Mouse (Mus musculus): ENCODE data around the gene Il5ra.

The Il5ra gene

GRCm38 (mm10) chr6:106748887-106749388 lies at the start of gene Il5ra:
TSS of gene Il5ra (minus strand) at chr6:106749037.
- in situ Hi-C loops (cut with MboI, MseI), result no loop called here

DNA sequence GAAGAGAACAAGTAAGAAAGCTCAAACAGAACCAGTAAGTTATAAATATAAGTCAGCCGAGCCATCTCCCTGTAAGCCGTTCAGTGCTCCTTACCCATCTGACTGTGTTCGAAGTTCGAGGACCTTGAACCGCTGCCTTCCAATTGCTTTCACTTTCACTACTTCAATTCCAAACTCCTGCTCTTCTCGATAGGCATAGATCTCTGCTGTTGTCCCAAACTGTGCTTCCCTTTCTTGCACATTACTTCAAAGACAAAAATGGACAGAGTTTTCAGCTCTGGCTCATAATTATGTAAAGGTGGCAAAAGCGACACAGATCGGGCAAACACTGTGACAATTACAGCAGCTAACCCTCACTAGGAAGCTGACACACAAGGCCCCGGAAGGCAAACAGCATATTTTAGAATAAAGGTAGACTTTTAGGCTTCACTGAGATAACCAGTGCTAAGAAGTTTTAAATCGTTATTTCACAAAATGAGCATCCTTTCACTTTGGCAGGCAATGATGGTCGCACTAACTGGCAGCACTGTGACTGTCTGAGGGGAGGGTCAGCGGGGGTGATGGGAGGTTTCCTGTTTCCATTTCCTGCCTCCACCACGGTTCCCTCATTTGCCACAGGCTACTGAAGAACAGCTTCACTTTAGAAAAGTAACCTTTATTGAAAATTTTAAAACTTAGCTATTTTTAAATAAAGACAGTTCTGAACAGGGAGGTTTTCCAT lies 45.4 kb upstream of the Il5ra start:
- in situ Hi-C loops (cut with MboI, MseI), result loop anchor here (5.0 to 25.0 kb wide), 4 partner anchors 1268 to 1993 kb away; partner anchors contain the start of gene Arl8b

DNA sequence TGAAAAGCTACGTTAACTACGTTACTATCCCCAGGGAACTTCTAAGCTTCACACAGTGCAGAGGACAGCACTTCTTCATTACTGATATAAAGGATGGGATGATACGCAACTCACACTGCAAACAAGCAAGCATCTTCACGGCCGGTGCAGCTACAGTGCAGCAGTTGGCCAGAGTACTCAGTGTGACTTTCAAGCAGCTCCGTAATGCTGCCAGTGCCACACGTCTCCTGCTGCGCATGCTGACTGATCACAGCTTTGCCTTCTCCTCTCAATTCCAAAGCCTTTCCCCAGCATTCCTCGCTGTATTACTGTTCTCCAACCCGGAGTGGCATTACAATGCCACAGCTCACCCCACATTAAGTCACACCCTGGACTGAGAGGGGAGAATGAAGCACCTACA lies 44.8 kb upstream of the Il5ra start:
- in situ Hi-C loops (cut with MboI, MseI), result loop anchor here (5.0 to 25.0 kb wide), 4 partner anchors 1269 to 1994 kb away; partner anchors contain the start of gene Arl8b

DNA sequence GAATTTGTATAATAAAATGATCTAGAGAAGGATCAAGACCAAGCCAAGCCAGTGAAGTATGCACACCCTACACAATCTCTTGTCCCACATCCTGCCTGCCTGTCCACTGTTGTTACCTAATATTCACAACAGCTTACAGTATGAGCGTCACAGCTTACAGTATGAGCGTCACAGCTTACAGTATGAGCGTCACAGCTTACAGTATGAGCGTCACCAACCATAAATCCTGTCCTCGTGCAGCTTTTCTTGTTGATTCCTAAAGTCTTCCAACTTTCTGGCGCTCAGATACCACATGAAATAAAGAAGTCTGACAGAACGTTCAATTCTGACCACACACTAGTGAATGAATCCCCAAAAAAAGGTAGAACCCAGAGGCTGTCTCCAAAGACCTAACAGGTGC lies 44.3 kb upstream of the Il5ra start:
- in situ Hi-C loops (cut with MboI, MseI), result loop anchor here (5.0 to 25.0 kb wide), 4 partner anchors 1269 to 1994 kb away; partner anchors contain the start of gene Arl8b

- in situ Hi-C loops (cut with MboI, MseI), result loop anchor here (5.0 to 25.0 kb wide), 4 partner anchors 1270 to 1995 kb away; partner anchors contain the start of gene Arl8b
These were observed 43.6 kb upstream of the Il5ra start for GRCm38 (mm10) chr6:106792486-106792885.

GRCm38 (mm10) chr6:106791429-106791828 lies 42.6 kb upstream of the Il5ra start:
- in situ Hi-C loops (cut with MboI, MseI), result loop anchor here (5.0 to 25.0 kb wide), 4 partner anchors 1271 to 1996 kb away; partner anchors contain the start of gene Arl8b

GRCm38 (mm10) chr6:106787138-106787537 lies 38.3 kb upstream of the Il5ra start:
- in situ Hi-C loops (cut with MboI, MseI), result loop anchor here (25.0 kb wide), 2 partner anchors 1600 to 2000 kb away; partner anchors contain the start of gene Arl8b

DNA sequence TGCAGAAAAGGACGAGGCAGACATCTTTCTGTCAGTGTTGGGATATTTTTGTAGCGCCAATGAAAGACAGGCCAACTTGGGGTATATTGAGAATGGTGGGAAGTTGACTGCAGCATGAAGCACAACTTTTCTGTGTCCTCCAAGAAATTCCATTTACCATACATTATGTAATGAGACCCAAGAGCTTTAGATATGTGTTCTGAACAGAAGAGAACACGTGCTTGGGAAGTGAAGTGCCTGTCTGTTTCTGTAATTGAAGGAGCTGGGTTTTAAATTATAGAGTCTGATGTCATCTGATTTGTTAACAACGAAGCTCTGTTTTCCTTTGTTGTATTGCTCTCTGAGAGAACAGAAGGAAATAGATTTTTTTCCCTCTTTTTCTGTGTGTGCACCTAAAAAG lies 21.2 kb upstream of the Il5ra start:
- in situ Hi-C loops (cut with MboI, MseI), result no loop called here

DNA sequence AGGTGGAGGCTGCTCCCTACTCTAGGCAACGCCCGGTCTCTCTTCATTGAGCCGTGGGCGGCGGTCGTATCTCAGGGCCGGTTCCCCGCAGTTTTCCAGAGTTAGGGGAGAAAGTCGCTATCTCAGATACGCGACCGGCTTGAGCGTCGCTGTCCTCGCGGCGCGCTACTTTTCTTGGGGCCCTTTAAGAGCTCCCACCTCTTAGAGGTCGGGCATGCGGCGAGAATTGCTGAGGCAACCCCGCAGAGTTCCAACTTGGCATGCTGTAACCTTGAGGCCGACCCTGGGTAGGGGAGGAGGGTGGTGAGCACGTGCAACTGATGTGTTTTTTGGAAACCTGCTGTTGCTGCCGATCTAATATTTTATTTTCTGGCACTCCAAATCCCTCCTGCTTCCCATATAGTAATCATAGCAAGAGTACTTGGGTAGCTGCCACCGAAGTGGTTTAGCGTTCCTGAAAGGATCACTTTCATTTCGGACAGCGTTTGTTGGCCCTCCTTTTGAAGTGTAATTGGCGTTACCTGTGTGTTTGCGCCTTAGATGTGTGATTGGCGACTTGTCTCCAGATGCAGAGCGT lies 20.5 kb upstream of the Il5ra start:
- in situ Hi-C loops (cut with MboI, MseI), result no loop called here

DNA sequence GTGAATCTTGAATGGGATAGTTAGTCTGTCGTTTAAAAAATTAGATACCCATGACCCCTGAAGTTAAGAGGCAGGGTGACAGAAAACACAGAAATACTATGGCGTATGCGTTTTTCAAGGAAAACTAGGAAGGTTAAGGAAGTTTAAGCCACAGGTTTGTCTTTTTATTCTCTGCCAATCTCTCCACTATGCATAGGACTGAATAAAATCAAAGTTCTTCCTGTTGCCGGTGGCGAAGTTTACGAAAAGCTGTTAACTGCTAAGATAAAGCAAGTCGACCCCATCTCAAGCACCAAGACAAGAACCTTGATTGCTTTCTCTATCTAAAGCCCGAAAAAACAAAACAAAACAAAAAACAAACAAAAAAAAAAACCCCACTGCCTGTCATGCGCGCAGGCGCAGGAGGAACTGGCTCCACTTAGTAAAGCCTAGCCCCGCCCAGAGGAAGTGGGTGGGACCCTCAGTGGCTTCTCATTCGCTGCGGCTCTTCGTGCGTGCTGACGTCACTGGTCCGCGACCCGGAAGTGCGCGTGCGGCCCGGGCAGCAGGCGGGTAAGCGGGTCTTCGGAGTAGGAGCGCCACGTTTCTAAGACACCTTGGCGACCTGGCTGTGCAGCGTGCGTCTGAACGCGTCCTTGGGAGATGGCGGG lies 19.9 kb upstream of the Il5ra start, which contains the start of gene Trnt1:
Gene Trnt1, plus strand, starts transcription at position 481 of the 650 bp plus-strand sequence.
- in situ Hi-C loops (cut with MboI, MseI), result no loop called here

DNA sequence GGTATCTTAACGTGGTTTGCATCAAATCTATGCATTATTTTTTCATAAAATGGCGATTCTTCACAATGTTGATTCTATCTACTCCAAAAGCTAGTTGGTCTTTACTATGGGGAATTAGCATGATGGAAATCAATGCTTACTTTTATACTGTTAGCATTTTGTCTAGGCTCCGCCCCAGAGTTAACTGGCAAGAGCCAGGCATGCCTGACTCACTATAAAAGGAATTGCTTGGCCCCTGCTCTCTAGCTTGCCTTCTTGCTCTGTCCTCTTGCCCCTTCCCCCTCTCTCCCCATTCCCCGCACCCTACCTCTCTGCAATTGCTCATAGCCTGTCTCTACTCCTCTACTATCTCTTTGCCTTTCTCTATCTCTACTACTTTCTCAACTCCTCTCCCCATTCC lies 17.9 kb upstream of the Il5ra start:
- in situ Hi-C loops (cut with MboI, MseI), result no loop called here

DNA sequence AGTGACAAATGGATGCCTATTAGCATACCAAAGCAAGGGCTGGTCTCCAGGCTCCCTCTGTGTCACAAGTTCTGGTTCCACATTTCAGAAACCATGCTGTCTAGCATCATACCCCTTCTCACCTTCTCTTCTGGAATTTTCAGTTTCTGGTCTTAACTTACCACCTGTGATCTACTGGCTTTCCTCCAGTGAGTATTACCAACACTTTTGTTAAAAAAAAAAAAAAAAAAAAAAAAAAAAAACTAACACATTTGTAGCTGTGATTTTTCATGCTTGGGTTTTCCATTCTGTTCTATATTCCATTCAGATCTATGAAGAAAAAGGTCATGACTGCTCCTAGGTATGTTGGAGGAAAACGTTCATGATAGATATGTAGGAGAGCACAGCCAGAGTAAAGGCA lies 17.1 kb upstream of the Il5ra start:
- in situ Hi-C loops (cut with MboI, MseI), result no loop called here

DNA sequence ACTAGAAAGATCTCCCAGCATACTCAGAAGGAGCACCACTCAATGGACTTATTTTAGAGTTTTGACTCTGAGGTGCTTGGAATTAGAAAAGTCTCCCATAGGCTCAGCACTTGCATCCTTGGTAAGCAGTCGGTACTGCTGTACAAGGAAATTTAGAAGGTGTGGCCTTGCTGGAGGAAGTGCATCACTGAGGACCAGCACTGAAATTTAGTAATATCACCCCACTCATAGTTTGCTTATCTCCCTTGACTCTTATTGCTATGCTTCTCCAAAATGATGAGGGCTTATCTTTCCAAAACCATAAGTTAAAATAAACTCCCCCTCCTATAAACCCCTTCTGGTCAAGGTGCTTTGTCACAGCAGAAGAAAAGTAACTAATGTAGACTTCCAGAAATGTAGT lies 12.6 kb upstream of the Il5ra start:
- in situ Hi-C loops (cut with MboI, MseI), result no loop called here

GRCm38 (mm10) chr6:106760473-106761218 lies 11.8 kb upstream of the Il5ra start:
- in situ Hi-C loops (cut with MboI, MseI), result no loop called here

- in situ Hi-C loops (cut with MboI, MseI), result no loop called here
These were observed 9.5 kb upstream of the Il5ra start for GRCm38 (mm10) chr6:106758299-106758698.

- in situ Hi-C loops (cut with MboI, MseI), result no loop called here
These were observed 1.5 kb upstream of the Il5ra start for GRCm38 (mm10) chr6:106750291-106750690.

DNA sequence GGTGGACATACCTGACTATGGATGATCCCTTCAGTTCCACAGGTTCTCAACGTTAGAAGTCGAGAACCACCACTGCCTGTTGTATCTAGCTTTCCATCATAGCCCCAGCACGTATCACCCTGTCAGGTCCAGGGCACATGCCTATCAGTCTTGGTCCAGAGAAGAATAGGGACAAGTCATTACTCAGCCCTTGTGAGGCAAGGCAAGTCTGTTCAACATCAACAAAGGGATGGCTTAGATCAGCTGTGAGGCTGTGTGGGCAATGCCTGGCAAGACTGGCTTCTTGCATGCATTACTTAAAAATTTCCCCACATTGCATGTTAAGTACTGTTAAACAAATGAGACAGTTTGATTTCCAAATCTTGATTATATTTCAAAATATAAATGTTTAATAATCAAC lies 1.0 kb downstream of the Il5ra start:
- in situ Hi-C loops (cut with MboI, MseI), result no loop called here

DNA sequence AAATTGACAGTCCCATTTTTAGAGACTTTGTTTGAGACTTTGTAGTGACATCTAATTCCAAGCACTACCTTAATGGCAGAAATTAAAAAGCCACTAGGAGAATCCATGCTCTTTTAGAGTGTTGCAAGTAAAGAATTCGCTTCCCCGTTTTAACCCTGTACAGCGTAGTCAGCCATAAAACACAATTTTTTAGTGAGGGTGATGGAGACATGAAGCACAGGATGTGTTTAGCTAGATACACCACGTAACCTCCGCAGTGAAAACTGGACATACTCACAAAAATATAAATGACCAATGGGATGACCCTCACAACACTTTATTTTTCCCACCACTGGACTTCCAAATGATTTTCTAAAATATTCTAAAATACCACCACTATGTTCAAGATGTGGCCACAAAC lies 1.6 kb downstream of the Il5ra start:
- in situ Hi-C loops (cut with MboI, MseI), result no loop called here

- in situ Hi-C loops (cut with MboI, MseI), result no loop called here
These were observed 3.0 kb downstream of the Il5ra start for GRCm38 (mm10) chr6:106745673-106746394.

GRCm38 (mm10) chr6:106743556-106744233 lies 5.1 kb downstream of the Il5ra start:
- in situ Hi-C loops (cut with MboI, MseI), result no loop called here

Measured in T-helper 1 cell (primary cell).